In genomic region chr14:93884467-93884866, GRCm38 (mm10) we compare ENCODE assay signal across 9 mouse cellular contexts. TPM values are rescaled to one million over a fixed set of nuclear protein-coding genes. Genes with fewer than 3 reads are reported as not detected.
DNase-seq lines count a peak whose midpoint lies in the region; ATAC-seq and TF ChIP-seq lines count a peak whose summit lies in the region.
"Had no signal": no experiment of that assay in that cellular context is flagged by ENCODE, and none has a peak within 500 bp of the region (broad histone marks: within the 10 kb centered on the region; RNA-seq: fewer than 3 reads in every experiment).

No protein-coding gene starts in this region.

- peak; percentile 94 for TF ChIP-seq CTCF in cerebellum, adult 2 months (IDR thresholded peaks at IDR 0.05; ENCODE audit: borderline replicate concordance, insufficient read depth, low read depth, low read length)
- peak; percentile 90 for TF ChIP-seq CTCF in forebrain, postnatal 0 days (IDR thresholded peaks at IDR 0.05; ENCODE audit: low read depth)

- no peak for TF ChIP-seq POLR2A in cerebellum, adult 2 months (IDR thresholded peaks at IDR 0.05; ENCODE audit: borderline replicate concordance, insufficient read depth, low read length)

- WGBS in heart, embryonic 12.5 days: 3% methylated on average over 2 of the region's 2 CpGs
- WGBS in cerebellum, adult 2 months: 0% methylated on average over 2 of the region's 2 CpGs
- 2% methylated on average over 2 of the region's 2 CpGs for WGBS in forebrain, postnatal 0 days
- WGBS in hindbrain, embryonic 13.5 days: 4% methylated on average over 2 of the region's 2 CpGs
- WGBS in midbrain, embryonic 16.5 days: 3% methylated on average over 2 of the region's 2 CpGs

- intact Hi-C loops in left cerebral cortex, postnatal 10 days (cut with DNase I): loop anchor here (10.0 kb wide), 2 partner anchors 280 to 1890 kb away; no protein-coding TSS in a partner anchor

- ATAC-seq in heart, embryonic 12.5 days (ENCODE audit: insufficient number of reproducible peaks, low FRiP score): no peak; the same call in 1 of the 2 replicates
- ATAC-seq in forebrain, postnatal 0 days: peak; percentile 47; the same call in 1 of the 2 replicates
- ATAC-seq in hindbrain, embryonic 13.5 days (ENCODE audit: low FRiP score): peak; percentile 68
- peak; percentile 66; the same call in 1 of the 2 replicates for ATAC-seq in midbrain, embryonic 16.5 days

- no peak overlapping the region for H3K4me2 ChIP-seq in heart, embryonic 12.5 days
- H3K4me2 ChIP-seq in forebrain, postnatal 0 days (ENCODE audit: low read depth): peak overlapping the region; percentile 45
- peak overlapping the region; percentile 48 for H3K4me2 ChIP-seq in hindbrain, embryonic 13.5 days
- peak overlapping the region; percentile 39 for H3K4me2 ChIP-seq in midbrain, embryonic 16.5 days (ENCODE audit: low read length)
- H3K4me2 ChIP-seq: liver, embryonic 13.5 days had no signal

- no peak overlapping the region for H3K4me3 ChIP-seq in heart, embryonic 12.5 days
- H3K4me3 ChIP-seq in cerebellum, adult 2 months (replicated peaks; ENCODE audit: insufficient read depth, low read depth, low read length): peak overlapping the region; percentile 39
- peak overlapping the region; percentile 32 for H3K4me3 ChIP-seq in forebrain, postnatal 0 days (ENCODE audit: low read depth, low read length)
- H3K4me3 ChIP-seq in hindbrain, embryonic 13.5 days: peak overlapping the region; percentile 29
- H3K4me3 ChIP-seq in midbrain, embryonic 16.5 days (ENCODE audit: low read depth, low read length): peak overlapping the region; percentile 28
- H3K4me3 ChIP-seq: liver, embryonic 13.5 days had no signal

- H3K4me1 ChIP-seq in heart, embryonic 12.5 days (replicated peaks): peaks cover 6% of the 10 kb centered on the region
- H3K4me1 ChIP-seq in cerebellum, adult 2 months (ENCODE audit: control insufficient read depth, insufficient read depth, low read length): peaks cover 7% of the 10 kb centered on the region; the same call in 1 of the 2 replicates
- H3K4me1 ChIP-seq in forebrain, postnatal 0 days (ENCODE audit: insufficient read depth): 0 out of 2 replicates have a peak, but pooled peaks cover 5% of the 10 kb centered on the region
- peaks cover 52% of the 10 kb centered on the region for H3K4me1 ChIP-seq in hindbrain, embryonic 13.5 days (replicated peaks)
- peaks cover 30% of the 10 kb centered on the region for H3K4me1 ChIP-seq in midbrain, embryonic 16.5 days (ENCODE audit: control insufficient read depth, insufficient read depth, low read length)
- H3K4me1 ChIP-seq: liver, embryonic 13.5 days had no signal

- H3K9ac ChIP-seq in heart, embryonic 12.5 days: no peak overlapping the region
- H3K9ac ChIP-seq in forebrain, postnatal 0 days: no peak overlapping the region
- no peak overlapping the region for H3K9ac ChIP-seq in hindbrain, embryonic 13.5 days
- no peak overlapping the region for H3K9ac ChIP-seq in midbrain, embryonic 16.5 days (ENCODE audit: low read depth, low read length)
- H3K9ac ChIP-seq: liver, embryonic 13.5 days had no signal

- H3K9me3 ChIP-seq in heart, embryonic 12.5 days (replicated peaks): no peaks in the 10 kb centered on the region
- no peaks in the 10 kb centered on the region for H3K9me3 ChIP-seq in forebrain, postnatal 0 days (ENCODE audit: low read length)
- H3K9me3 ChIP-seq in hindbrain, embryonic 13.5 days: no peaks in the 10 kb centered on the region
- no peaks in the 10 kb centered on the region for H3K9me3 ChIP-seq in midbrain, embryonic 16.5 days (replicated peaks; ENCODE audit: control insufficient read depth, low read length, poor library complexity, severe bottlenecking)
- H3K9me3 ChIP-seq: liver, embryonic 13.5 days had no signal

- peak; percentile 86 for DNase-seq in heart, adult 11 months
- peak; percentile 88 to 89 for DNase-seq in cerebellum, adult 2 months
- peak; percentile 90 for DNase-seq in forebrain, postnatal 0 days
- DNase-seq in left cerebral cortex, postnatal 10 days (ENCODE audit: extremely low spot score in 1 of 2, low spot score in 2 of 2): peak; percentile 84 to 85
- no peak for DNase-seq in T-cell, adult 2 months (ENCODE audit: low spot score)
- DNase-seq: liver, embryonic 13.5 days had no signal

- no peaks in the 10 kb centered on the region for H3K27me3 ChIP-seq in heart, embryonic 12.5 days (replicated peaks)
- H3K27me3 ChIP-seq in cerebellum, adult 2 months (ENCODE audit: control insufficient read depth, insufficient read depth, low read length): no peaks in the 10 kb centered on the region
- H3K27me3 ChIP-seq in forebrain, postnatal 0 days (ENCODE audit: insufficient read depth, low read length): no peaks in the 10 kb centered on the region
- no peaks in the 10 kb centered on the region for H3K27me3 ChIP-seq in hindbrain, embryonic 13.5 days
- no peaks in the 10 kb centered on the region for H3K27me3 ChIP-seq in midbrain, embryonic 16.5 days (ENCODE audit: control insufficient read depth, insufficient read depth, low read depth, low read length)

- no peaks in the 10 kb centered on the region for H3K36me3 ChIP-seq in heart, embryonic 12.5 days
- H3K36me3 ChIP-seq in forebrain, postnatal 0 days (ENCODE audit: insufficient read depth): no peaks in the 10 kb centered on the region
- peaks cover 11% of the 10 kb centered on the region; the same call in 1 of the 2 replicates for H3K36me3 ChIP-seq in hindbrain, embryonic 13.5 days
- H3K36me3 ChIP-seq in midbrain, embryonic 16.5 days (ENCODE audit: control insufficient read depth, insufficient read depth, low read length): peaks cover 6% of the 10 kb centered on the region
- H3K36me3 ChIP-seq: liver, embryonic 13.5 days had no signal

- no peak overlapping the region for H3K27ac ChIP-seq in heart, embryonic 12.5 days (ENCODE audit: poor library complexity, severe bottlenecking)
- H3K27ac ChIP-seq in cerebellum, adult 2 months (ENCODE audit: insufficient read depth, low read length): no peak overlapping the region
- no peak overlapping the region for H3K27ac ChIP-seq in forebrain, postnatal 0 days (ENCODE audit: low read depth, low read length)
- no peak overlapping the region for H3K27ac ChIP-seq in hindbrain, embryonic 13.5 days
- H3K27ac ChIP-seq in midbrain, embryonic 16.5 days (ENCODE audit: low read length): no peak overlapping the region
- H3K27ac ChIP-seq: liver, embryonic 13.5 days had no signal

RNA-seq across cellular contexts. Expression of gene Pcdh9, which starts 6.0 kb away (rescaled TPM):
- 10.0 and 10.1 TPM in 2 replicates for polyA plus RNA-seq in heart, embryonic 12.5 days (2016; fragmentation: Nextera tagmentation; extraction: Ambion mirVana)
- polyA plus RNA-seq in cerebellum, adult 2 months (2012; rRNA removed): 70.0 and 71.3 TPM in 2 replicates
- total RNA-seq in forebrain, postnatal 0 days (2014; rRNA removed): 94.6 and 100 TPM in 2 replicates
- polyA plus RNA-seq in forebrain, postnatal 0 days (2015; fragmentation: Nextera tagmentation; extraction: Ambion mirVana): 57.1 and 85.2 TPM in 2 replicates
- 170 and 179 TPM in 2 replicates for polyA plus RNA-seq in hindbrain, embryonic 13.5 days (2015; fragmentation: Nextera tagmentation; extraction: Ambion mirVana)
- total RNA-seq in left cerebral cortex, postnatal 10 days (2021): 100 to 1,000 TPM; 190 to 194 TPM
- polyA plus RNA-seq in midbrain, embryonic 16.5 days (2015; fragmentation: Nextera tagmentation; extraction: Ambion mirVana): 179 and 187 TPM in 2 replicates
